Mouse (Mus musculus) left cerebral cortex, adult 8-10 months (tissue): ENCODE results near the gene Npm1. TPM values are rescaled to one million over a fixed set of nuclear protein-coding genes. Genes with fewer than 3 reads are reported as not detected.

Experiments
- DNase-seq, 2 experiments: peaks; one replicate each; pipeline ENCODE4 v3.0.0; 2022; ENCODE audit warnings: low spot score in 2 of 2
- total RNA-seq, 4 experiments: library from RNA; stranded (reverse); gene quantifications; 2 replicates each; pipeline ENCODE4 v1.2.4; 2022

Gene Npm1
- total RNA-seq, 4 experiments from 2014 or later: 184 to 202 (median 195) TPM

- peak; percentile 28 to 90 for DNase-seq
Observed at GRCm38 (mm10) chr11:33146143-33146497, 16.9 kb downstream of the Npm1 start.

GRCm38 (mm10) chr11:33145201-33146142 is 17.5 kb downstream of the Npm1 start:
- peak in 1 of 2 experiments; percentile 7 for DNase-seq

GRCm38 (mm10) chr11:33143906-33144305 is 19.1 kb downstream of the Npm1 start:
- no peak for DNase-seq

- no peak for DNase-seq
Observed at GRCm38 (mm10) chr11:33142801-33143200, 20.2 kb downstream of the Npm1 start.

GRCm38 (mm10) chr11:33140111-33140460 is 22.9 kb downstream of the Npm1 start:
- no peak for DNase-seq

GRCm38 (mm10) chr11:33139458-33140110 is 23.4 kb downstream of the Npm1 start:
- DNase-seq: no peak

GRCm38 (mm10) chr11:33138686-33139085 is 24.3 kb downstream of the Npm1 start:
- DNase-seq: no peak

GRCm38 (mm10) chr11:33134391-33134986 is 28.5 kb downstream of the Npm1 start:
- no peak for DNase-seq

GRCm38 (mm10) chr11:33132619-33133338 is 30.2 kb downstream of the Npm1 start:
- DNase-seq: no peak

- no peak for DNase-seq
Observed at GRCm38 (mm10) chr11:33127058-33127457, 35.9 kb downstream of the Npm1 start.

- no peak for DNase-seq
Observed at GRCm38 (mm10) chr11:33122575-33123268, 40.3 kb downstream of the Npm1 start.

GRCm38 (mm10) chr11:33119556-33119955 is 43.5 kb downstream of the Npm1 start:
- no peak for DNase-seq

GRCm38 (mm10) chr11:33119116-33119515 is 43.9 kb downstream of the Npm1 start:
- DNase-seq: no peak

GRCm38 (mm10) chr11:33118480-33118879 is 44.5 kb downstream of the Npm1 start:
- DNase-seq: no peak

- DNase-seq: no peak
Observed at GRCm38 (mm10) chr11:33115796-33116195, 47.2 kb downstream of the Npm1 start.

- DNase-seq: no peak
Observed at GRCm38 (mm10) chr11:33112407-33112806, 50.6 kb downstream of the Npm1 start.

- DNase-seq: no peak
Observed at GRCm38 (mm10) chr11:33110111-33110510, 52.9 kb downstream of the Npm1 start.

- no peak for DNase-seq
Observed at GRCm38 (mm10) chr11:33107540-33107939, 55.5 kb downstream of the Npm1 start.

- DNase-seq: no peak
Observed at GRCm38 (mm10) chr11:33104911-33105316, 58.1 kb downstream of the Npm1 start.

GRCm38 (mm10) chr11:33103291-33103943 is 59.6 kb downstream of the Npm1 start:
- no peak for DNase-seq
